Comparison of ENCODE assay signal across 20 mouse cellular contexts in genomic region chr5:140871241-140871640, GRCm38 (mm10). TPM values are rescaled to one million over a fixed set of nuclear protein-coding genes. Genes with fewer than 3 reads are reported as not detected.
A peak's percentile ranks its signal among the peaks of the same experiment; 100 is the strongest.
DNase-seq lines count a peak whose midpoint lies in the region; ATAC-seq and TF ChIP-seq lines count a peak whose summit lies in the region.
"Had no signal": no experiment of that assay in that cellular context is flagged by ENCODE, and none has a peak within 500 bp of the region (broad histone marks: within the 10 kb centered on the region; RNA-seq: fewer than 3 reads in every experiment).

No protein-coding gene starts in this region.

- no peaks in the 10 kb centered on the region for H3K27me3 ChIP-seq in forebrain, embryonic 11.5 days (ENCODE audit: control insufficient read depth, insufficient read depth, low read length)
- peaks cover 11% of the 10 kb centered on the region; the same call in 1 of the 2 replicates for H3K27me3 ChIP-seq in forebrain, embryonic 16.5 days (replicated peaks; ENCODE audit: control insufficient read depth, insufficient read depth, low read length)
- H3K27me3 ChIP-seq in spleen, adult 2 months (ENCODE audit: control insufficient read depth, insufficient read depth, low read length), result no peaks in the 10 kb centered on the region
- no peaks in the 10 kb centered on the region for H3K27me3 ChIP-seq in thymus, adult 2 months (ENCODE audit: control insufficient read depth, insufficient read depth, low read length)
- H3K27me3 ChIP-seq: liver, embryonic 13.5 days; lung, embryonic 15.5 days had no signal

- no peak overlapping the region for H3K4me3 ChIP-seq in forebrain, embryonic 11.5 days (ENCODE audit: low read depth, low read length)
- H3K4me3 ChIP-seq in forebrain, embryonic 16.5 days (replicated peaks; ENCODE audit: low read length), result no peak overlapping the region
- no peak overlapping the region for H3K4me3 ChIP-seq in spleen, adult 2 months (ENCODE audit: extremely low read depth, insufficient read depth, insufficient read length)
- H3K4me3 ChIP-seq in thymus, adult 2 months (ENCODE audit: control insufficient read depth, insufficient read depth, low read length), result no peak overlapping the region
- H3K4me3 ChIP-seq: embryonic facial prominence, embryonic 12.5 days; hindbrain, embryonic 13.5 days; liver, embryonic 13.5 days; lung, embryonic 15.5 days; myocyte had no signal

- H3K9ac ChIP-seq in forebrain, embryonic 11.5 days (ENCODE audit: low read length), result no peak overlapping the region
- no peak overlapping the region for H3K9ac ChIP-seq in forebrain, embryonic 16.5 days (replicated peaks; ENCODE audit: low read depth, low read length)
- H3K9ac ChIP-seq: embryonic facial prominence, embryonic 12.5 days; hindbrain, embryonic 13.5 days; liver, embryonic 13.5 days; lung, embryonic 15.5 days had no signal

- peak; percentile 41 for DNase-seq in forebrain, embryonic 11.5 days (ENCODE audit: low spot score)
- peak; percentile 22 to 36 for DNase-seq in spleen, adult 2 months (ENCODE audit: low read depth in 1 of 2, low spot score in 2 of 2)
- DNase-seq in spleen, postnatal 10 days (ENCODE audit: low spot score in 2 of 2), result no peak
- peak; percentile 50 for DNase-seq in thymus, adult 2 months
- no peak for DNase-seq in urinary bladder, postnatal 4 days (ENCODE audit: low spot score in 2 of 2)
- no peak for DNase-seq in right cerebral cortex, postnatal 36 days (ENCODE audit: low spot score in 2 of 2)
- DNase-seq in embryo, embryonic 11 days, result no peak
- DNase-seq: adrenal gland, postnatal 25 days; cerebellum, adult 2 months; gastrocnemius, postnatal 10 days; kidney, adult 18-20 months; layer of hippocampus, postnatal 36 days; liver, embryonic 13.5 days; midbrain, embryonic 14.5 days had no signal

- ATAC-seq in forebrain, embryonic 11.5 days (replicated peaks; ENCODE audit: low FRiP score), result no peak
- no peak for ATAC-seq in forebrain, embryonic 16.5 days

- H3K36me3 ChIP-seq in forebrain, embryonic 11.5 days (ENCODE audit: control insufficient read depth, insufficient read depth, low read length), result no peaks in the 10 kb centered on the region
- no peaks in the 10 kb centered on the region for H3K36me3 ChIP-seq in forebrain, embryonic 16.5 days (ENCODE audit: control insufficient read depth, insufficient read depth)
- peaks cover 25% of the 10 kb centered on the region for H3K36me3 ChIP-seq in spleen, adult 2 months (ENCODE audit: control insufficient read depth, insufficient read depth, low read length)
- peaks cover 2% of the 10 kb centered on the region; the same call in 1 of the 2 replicates for H3K36me3 ChIP-seq in thymus, adult 2 months (ENCODE audit: control insufficient read depth, insufficient read depth, low read length)
- H3K36me3 ChIP-seq: embryonic facial prominence, embryonic 12.5 days; hindbrain, embryonic 13.5 days; liver, embryonic 13.5 days; lung, embryonic 15.5 days had no signal

- H3K4me2 ChIP-seq in forebrain, embryonic 11.5 days (ENCODE audit: low read depth, low read length, severe bottlenecking), result no peak overlapping the region
- no peak overlapping the region for H3K4me2 ChIP-seq in forebrain, embryonic 16.5 days (ENCODE audit: low read length)
- H3K4me2 ChIP-seq: embryonic facial prominence, embryonic 12.5 days; hindbrain, embryonic 13.5 days; liver, embryonic 13.5 days; lung, embryonic 15.5 days had no signal

- no peak for TF ChIP-seq POLR2A in spleen, adult 2 months (IDR thresholded peaks at IDR 0.05; ENCODE audit: low read depth, low read length)
- no peak for TF ChIP-seq POLR2A in thymus, adult 2 months (IDR thresholded peaks at IDR 0.05; ENCODE audit: control insufficient read depth, extremely low read depth, insufficient read depth, low read length, poor library complexity)

- WGBS in forebrain, embryonic 11.5 days, result 74% methylated on average over 6 of the region's 6 CpGs
- WGBS in forebrain, embryonic 16.5 days, result 73% methylated on average over 6 of the region's 6 CpGs
- 24% methylated on average over 6 of the region's 6 CpGs for WGBS in spleen, adult 2 months
- 7% methylated on average over 6 of the region's 6 CpGs for WGBS in thymus, adult 2 months

- TF ChIP-seq CTCF in spleen, adult 2 months (IDR thresholded peaks at IDR 0.05; ENCODE audit: extremely low read depth, insufficient read depth, insufficient read length, insufficient replicate concordance), result no peak
- no peak for TF ChIP-seq CTCF in thymus, adult 2 months (IDR thresholded peaks at IDR 0.05; ENCODE audit: borderline replicate concordance, control insufficient read depth, extremely low read depth, insufficient read depth, low read length, poor library complexity)

- H3K4me1 ChIP-seq in forebrain, embryonic 11.5 days (replicated peaks; ENCODE audit: control insufficient read depth, insufficient read depth, low read length), result peaks cover 2% of the 10 kb centered on the region; the same call in 1 of the 2 replicates
- peaks cover 6% of the 10 kb centered on the region; the same call in 1 of the 2 replicates for H3K4me1 ChIP-seq in forebrain, embryonic 16.5 days (replicated peaks; ENCODE audit: control insufficient read depth, insufficient read depth, low read length)
- H3K4me1 ChIP-seq in spleen, adult 2 months (ENCODE audit: control insufficient read depth, insufficient read depth, insufficient read length), result no peaks in the 10 kb centered on the region; the same call in 1 of the 2 replicates
- peaks cover 48% of the 10 kb centered on the region for H3K4me1 ChIP-seq in thymus, adult 2 months (replicated peaks; ENCODE audit: control insufficient read depth, insufficient read depth, low read length)

- H3K27ac ChIP-seq in forebrain, embryonic 11.5 days (ENCODE audit: low read depth, low read length), result no peak overlapping the region
- H3K27ac ChIP-seq in forebrain, embryonic 16.5 days (ENCODE audit: low read length), result no peak overlapping the region
- H3K27ac ChIP-seq in spleen, adult 2 months (ENCODE audit: insufficient read depth, low read length), result peak overlapping the region; percentile 89
- H3K27ac ChIP-seq in thymus, adult 2 months (ENCODE audit: control insufficient read depth, insufficient read depth, low read length), result peak overlapping the region; percentile 78; the same call in 1 of the 2 replicates
- H3K27ac ChIP-seq: embryonic facial prominence, embryonic 12.5 days; hindbrain, embryonic 13.5 days; liver, embryonic 13.5 days; lung, embryonic 15.5 days; stomach, postnatal 0 days had no signal

- H3K9me3 ChIP-seq in forebrain, embryonic 11.5 days (ENCODE audit: control insufficient read depth, low read length), result no peaks in the 10 kb centered on the region
- H3K9me3 ChIP-seq in forebrain, embryonic 16.5 days (ENCODE audit: control insufficient read depth, low read length), result no peaks in the 10 kb centered on the region
- H3K9me3 ChIP-seq: embryonic facial prominence, embryonic 12.5 days; hindbrain, embryonic 13.5 days; liver, embryonic 13.5 days; lung, embryonic 15.5 days had no signal

RNA-seq across cellular contexts. Expression of gene Gna12, which starts 41.0 kb away (rescaled TPM):
- polyA plus RNA-seq in forebrain, embryonic 11.5 days (2014; fragmentation: Nextera tagmentation; extraction: Ambion mirVana), result 49.7 and 58.9 TPM in 2 replicates
- 13.5 and 14.4 TPM in 2 replicates for polyA plus RNA-seq in forebrain, embryonic 16.5 days (2015; fragmentation: Nextera tagmentation; extraction: Ambion mirVana)
- 66.8 and 67.9 TPM in 2 replicates for polyA plus RNA-seq in spleen, adult 2 months (2012; rRNA removed)
- polyA plus RNA-seq in thymus, adult 2 months (2012; rRNA removed), result 68.1 and 69.0 TPM in 2 replicates

Comparison
In these comparisons a context has a peak if more than half of its experiments do, and no peak if none do; other contexts are left out.
1. DNase-seq: peak in forebrain, embryonic 11.5 days (single experiment), spleen, adult 2 months (2 of 2) and thymus, adult 2 months (single experiment); none in spleen, postnatal 10 days (0 of 2), urinary bladder, postnatal 4 days (0 of 2), right cerebral cortex, postnatal 36 days (0 of 2) and embryo, embryonic 11 days (single experiment).
2. H3K27ac ChIP-seq: peak in spleen, adult 2 months (single experiment) and thymus, adult 2 months (single experiment); none in forebrain, embryonic 11.5 days (single experiment) and forebrain, embryonic 16.5 days (single experiment).